Mouse (Mus musculus) frontal cortex, postnatal 10 days (tissue): Measurements from ENCODE around the gene Gm17660.
A peak's percentile ranks its signal among the peaks of the same experiment; 100 is the strongest.

Experiments used
- DNase-seq, 2 experiments: peaks; one replicate each; pipeline ENCODE4 v3.0.0; 2022; ENCODE audit warnings: low spot score in 2 of 2, mixed read lengths in 1 of 2

Gene Gm17660

DNA sequence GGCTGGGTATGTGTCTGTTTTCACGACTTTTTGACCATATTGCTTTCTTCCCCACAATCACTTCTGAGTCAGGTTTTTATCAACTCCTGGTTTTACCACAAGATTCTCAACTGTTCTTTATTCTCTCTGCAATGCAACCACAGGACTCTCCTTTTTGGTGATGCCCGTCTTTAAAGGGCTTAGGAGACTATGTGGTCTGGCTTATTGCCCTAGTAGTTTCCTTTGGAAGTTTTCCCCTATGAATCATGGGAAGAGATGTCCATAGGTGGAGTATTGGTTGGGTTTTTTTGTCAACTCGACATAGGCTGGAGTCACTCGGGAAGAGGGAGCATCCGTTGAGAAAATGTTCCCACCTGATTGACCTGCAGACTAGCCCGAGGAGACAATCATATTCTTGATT is 3.3 kb upstream of the Gm17660 start:
- no peak for DNase-seq

- DNase-seq = no peak
Observed at GRCm38 (mm10) chr5:104076361-104076760, 1.0 kb downstream of the Gm17660 start.

DNA sequence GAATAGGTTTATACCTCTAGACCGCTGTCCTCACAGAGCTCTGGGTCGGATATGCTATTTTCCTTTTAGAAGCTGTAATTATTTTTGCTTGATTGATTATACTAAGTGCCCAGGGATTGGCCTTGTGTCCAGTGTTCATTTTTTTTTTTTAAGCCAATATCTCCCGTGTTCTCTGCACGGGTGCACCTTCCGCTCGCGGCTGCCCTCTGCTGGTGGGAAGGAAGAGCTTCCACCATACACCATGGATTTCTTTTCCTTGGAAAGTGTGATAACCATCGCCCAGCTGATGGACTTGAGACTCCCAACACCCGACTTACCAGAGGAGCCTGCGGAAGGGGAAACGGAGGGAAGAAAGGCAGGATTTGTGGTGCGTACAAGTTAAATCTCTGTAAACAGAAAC is 3.0 kb downstream of the Gm17660 start:
- peak in 1 of 2 experiments; percentile 57 for DNase-seq

DNA sequence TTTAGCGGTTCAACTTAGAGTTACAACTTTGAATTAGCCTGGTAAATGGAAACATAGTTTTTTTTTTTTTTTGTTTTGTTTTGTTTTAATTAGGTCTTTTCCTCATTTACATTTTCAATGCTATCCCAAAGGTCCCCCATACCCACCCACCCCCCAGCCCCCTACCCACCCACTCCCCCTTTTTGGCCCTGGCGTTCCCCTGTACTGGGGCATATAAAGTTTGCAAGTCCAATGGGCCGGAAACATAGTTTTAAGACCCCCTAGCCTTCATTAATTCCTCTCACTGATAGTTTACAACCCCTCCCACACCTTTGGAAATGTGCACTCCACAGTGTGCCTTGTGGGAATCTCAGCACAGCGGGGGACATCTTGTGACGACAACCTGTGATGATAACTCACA is 3.8 kb downstream of the Gm17660 start:
- DNase-seq = no peak

GRCm38 (mm10) chr5:104072272-104072886 is 5.0 kb downstream of the Gm17660 start:
- no peak for DNase-seq

- no peak for DNase-seq
Observed at GRCm38 (mm10) chr5:104071048-104071447, 6.4 kb downstream of the Gm17660 start.

- DNase-seq = no peak
Observed at GRCm38 (mm10) chr5:104068751-104069150, 8.7 kb downstream of the Gm17660 start.

- DNase-seq = no peak
Observed at GRCm38 (mm10) chr5:104062773-104063551, 14.4 kb downstream of the Gm17660 start.

DNA sequence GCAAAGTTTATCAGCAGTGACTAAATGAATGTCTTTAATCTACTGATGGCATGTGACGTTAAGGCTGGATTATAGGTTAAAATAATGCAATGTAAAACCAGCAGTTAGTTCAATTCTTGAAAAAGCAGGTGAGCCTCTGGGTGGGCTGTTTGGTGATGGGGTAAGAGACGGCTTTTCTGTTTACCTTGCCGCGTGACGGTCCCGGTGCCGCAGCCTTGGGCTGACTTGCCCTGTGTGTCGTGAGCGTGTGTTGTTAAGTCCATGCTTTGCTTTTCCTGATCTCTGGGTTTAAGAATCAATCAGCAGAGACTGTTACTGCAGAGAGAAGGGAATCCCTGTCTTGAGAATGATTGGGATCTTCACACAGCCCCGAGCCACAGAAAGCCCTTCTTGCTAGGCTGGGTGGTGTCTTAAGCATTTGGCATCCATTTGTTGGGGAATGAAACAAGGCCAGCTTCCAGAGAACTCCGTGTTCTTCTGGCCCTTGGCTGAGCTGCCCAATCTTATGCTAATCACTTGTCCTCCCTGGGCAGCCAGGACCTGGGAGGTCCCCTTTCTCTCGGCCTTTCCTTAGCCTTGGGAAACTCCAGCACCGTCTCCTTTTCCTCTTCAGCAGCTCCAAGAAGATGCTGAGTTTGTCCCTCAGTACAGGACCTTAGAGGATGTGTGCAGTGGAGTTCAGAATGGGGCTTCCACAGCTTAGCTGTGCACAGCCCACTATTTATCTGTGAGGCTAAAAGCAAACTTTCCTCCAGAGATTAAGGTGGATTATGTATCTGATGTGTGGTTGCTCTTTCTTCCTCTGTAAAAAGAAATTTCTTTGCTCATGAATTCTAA is 15.3 kb downstream of the Gm17660 start:
- no peak for DNase-seq

DNA sequence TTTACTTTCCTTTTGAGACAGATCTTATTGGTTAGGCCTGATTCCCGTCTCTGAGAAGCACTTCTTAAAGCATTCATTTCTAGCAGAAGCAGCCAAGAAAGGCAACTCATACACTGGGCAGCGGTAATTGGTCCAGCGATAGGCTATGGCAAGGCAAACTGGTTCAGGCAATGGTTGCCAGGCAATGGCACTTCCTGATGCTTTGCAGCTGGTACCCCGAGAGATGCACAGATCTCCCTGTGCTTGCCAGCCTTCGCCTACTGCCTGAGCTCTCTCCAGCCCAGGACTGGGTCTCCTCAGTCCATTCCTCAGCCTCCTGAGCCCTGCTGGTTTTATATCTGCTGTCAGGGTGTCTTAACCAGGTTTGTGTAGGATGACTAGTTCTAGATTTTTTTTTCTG is 17.0 kb downstream of the Gm17660 start:
- no peak for DNase-seq

DNA sequence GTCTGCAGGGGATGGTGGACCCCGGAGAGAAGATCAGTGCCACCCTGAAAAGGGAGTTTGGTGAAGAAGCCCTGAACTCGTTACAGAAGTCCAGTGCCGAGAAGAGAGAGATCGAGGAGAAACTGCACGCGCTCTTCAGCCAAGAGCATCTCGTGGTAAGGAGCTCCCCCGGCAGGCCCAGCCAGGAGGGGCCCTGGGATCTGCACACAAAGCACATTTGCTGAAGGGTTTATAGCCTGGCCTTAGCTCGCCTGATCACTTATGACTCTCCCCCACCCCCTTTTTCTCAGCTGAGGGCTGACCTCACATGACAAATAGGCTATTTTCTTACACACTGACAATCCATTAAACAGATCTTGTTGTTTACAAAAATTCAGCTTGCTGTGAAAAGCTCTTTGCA is 17.8 kb downstream of the Gm17660 start:
- DNase-seq = no peak

DNA sequence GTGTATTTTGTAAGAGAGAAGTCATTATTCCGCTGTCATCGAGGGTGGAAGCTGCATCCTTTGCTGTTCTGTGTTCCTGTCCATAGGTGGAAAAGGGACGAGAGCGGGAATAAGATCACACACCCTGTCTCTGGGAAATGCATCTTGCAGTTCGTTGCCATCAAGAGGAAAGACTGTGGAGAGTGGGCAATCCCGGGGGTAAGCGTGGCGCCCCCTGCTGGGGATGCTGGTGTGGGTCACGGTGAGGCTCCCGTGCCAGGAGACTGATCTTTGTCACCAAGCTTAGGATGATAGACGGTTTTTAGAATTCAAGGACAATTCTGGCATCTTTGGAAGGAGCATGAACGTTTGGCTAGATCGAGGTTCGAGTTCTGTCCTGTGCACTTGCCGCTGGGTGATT is 19.4 kb downstream of the Gm17660 start:
- no peak for DNase-seq

- DNase-seq = no peak
Observed at GRCm38 (mm10) chr5:104056295-104056694, 21.1 kb downstream of the Gm17660 start.

DNA sequence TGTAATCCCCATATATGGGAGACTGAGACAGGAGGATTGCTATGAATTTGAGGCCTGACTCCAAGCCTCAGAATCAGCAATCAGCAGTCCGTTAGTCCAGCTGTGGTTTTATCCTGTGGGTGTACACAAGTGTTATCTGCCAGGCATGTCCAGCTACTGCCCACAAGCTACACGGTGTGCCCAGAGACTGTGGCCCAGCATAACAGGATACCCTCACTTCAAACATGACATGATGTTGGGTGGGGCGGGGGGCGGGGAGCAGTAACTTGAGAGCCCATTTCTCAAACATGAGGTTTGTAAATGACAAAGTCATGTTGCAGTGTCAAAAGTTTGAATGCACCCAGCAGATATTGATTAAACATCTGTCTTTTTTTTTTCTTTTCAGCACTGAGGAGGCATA is 21.6 kb downstream of the Gm17660 start:
- no peak for DNase-seq

DNA sequence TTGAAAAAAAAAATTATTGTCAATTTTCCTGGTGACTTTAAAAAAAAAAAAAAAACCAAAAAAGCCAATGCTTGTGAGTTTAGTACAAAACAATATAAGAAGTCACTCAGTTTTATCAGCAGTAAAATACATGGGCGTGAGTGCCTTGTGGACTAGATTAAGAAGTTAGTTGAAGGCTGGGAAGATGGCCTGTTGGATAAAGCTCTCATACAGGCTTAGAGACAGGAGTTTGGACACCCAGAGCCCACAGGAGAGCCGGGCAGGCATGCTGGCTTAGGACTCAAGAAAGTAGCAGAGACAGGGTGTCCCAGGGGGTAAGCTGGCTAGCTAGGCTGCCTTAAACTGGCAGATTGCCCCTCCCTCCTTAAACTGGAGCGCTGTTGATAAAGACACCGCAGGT is 22.5 kb downstream of the Gm17660 start:
- DNase-seq = no peak

DNA sequence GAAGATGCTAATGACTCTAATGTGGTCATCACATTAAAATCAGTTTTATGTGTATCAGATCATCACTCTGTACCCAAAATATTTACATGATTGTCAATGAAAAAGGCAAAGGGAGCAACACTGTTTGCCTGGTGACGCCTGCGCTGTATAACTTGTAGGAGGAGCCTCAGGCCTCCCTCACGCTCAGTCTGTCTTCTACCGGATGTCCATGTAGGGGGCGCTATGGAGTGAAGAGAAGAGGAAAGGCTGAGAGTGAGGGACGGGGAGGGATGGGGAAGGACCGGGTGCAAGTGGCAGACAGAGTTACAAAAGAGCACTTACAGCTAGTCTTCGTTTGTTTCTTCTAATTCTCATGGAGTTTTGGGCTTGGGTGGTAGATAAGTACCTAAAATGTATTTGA is 24.5 kb downstream of the Gm17660 start:
- no peak for DNase-seq

DNA sequence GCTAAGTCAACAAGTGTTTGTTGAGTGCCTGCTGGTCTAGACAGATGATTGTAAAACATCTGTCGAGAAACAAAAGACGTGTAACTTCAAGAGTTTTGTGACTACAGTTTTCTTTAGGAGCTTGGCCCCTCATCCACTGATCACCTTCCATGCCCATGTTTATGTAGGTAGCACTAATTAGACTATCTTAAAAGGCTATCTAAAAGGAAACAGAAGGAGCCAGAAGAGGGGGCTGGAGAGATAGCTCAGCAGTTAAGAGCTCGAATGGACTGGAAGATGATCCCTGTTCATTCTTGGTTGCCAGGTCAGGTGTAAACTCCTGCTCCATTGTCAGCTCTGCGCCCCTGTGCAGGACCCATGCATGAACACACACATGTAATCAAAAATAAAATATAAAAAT is 29.3 kb downstream of the Gm17660 start:
- DNase-seq = no peak

DNA sequence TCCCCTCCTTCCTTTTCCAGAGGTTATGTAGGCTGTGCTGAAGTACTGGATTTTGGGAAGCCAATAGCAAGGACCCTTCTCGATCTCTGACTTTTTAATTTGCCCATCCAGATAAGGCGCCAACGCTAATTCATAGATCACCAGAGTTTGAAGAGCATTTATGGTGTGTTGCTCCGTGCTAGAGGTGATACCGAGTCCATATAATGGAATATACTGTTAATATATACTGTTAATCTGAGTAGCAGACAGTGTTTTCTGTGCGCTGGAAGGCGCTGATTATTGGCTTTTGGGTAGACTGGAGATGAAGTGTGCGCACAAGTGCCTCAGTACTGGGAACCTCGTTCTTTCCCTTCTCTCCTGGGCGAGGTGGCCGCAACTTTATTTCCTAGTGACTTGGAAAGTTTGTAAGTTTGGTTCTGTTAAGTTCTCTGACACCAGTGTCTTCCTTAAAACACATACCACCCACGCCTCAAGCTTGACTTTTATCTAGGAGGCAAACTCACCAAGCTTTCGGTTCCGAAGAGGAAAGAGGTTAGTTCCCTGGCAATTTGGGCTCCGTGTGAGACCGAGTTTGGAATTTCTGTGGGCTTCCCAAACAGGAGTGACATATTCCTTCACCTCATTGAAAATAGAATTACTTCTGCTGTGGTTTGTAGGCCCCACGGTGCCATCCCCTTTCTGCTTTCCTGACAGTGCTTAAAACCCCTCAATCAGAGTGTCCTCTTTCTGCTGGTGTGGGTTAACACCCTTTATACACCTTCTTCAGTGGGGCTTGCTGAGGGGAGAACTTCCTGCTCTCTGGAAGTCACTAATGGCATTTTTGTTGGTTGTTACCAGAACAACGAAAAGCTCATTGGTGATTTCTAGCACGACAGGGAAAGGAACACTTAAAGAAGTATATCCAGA is 30.0 kb downstream of the Gm17660 start:
- DNase-seq = no peak

GRCm38 (mm10) chr5:104046256-104047199 is 30.9 kb downstream of the Gm17660 start, which contains the start of gene Nudt9:
Gene Nudt9, plus strand, starts transcription at chr5:104046306.
- DNase-seq = peak; percentile 96 to 99

DNA sequence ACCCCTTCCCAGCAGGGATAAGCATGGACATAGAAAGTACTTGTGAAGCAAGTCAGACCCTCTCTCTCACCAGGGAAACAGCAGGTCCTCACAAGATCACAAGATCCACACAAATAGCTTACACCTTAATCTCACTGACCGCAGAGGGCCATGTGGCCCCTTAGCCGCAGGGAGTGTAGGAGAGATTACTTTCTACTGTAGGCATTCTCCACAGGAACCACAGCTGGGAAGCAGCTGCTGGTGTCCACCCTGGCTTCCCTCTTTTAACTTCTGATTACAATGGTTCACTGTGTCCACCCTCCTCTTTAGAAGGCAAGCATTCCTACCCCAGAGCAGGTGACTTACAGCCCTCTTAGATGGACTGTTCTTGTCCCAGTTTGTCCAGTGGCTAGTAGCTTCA is 33.7 kb downstream of the Gm17660 start:
- DNase-seq = no peak
